Mouse (Mus musculus): ENCODE measurements around the gene Tsx.
"Not testable (repeated sequence)": the region's sequence is repeated elsewhere in the genome, so short reads cannot be mapped to it uniquely, and the experiment has no call there.

Gene Tsx

DNA sequence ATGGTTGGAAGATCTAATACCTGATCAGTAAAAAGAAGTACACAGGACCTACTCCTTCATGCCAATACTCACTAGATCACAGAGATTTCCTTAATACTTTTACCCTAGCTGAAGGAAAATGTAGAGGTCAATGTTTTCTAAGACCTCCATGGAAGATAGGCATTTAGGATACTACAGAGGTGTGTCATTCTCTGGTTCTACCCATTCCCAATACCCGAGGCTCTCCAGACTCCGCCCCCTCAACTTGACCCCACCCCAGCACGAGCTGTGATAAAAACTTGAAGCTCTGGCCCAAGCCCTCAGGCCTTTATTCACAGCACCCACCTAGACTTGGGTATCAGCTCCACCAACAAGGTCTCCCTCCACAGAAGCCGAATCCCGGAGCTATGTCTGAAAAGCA, at the start of gene Tsx:
Gene Tsx (plus strand): TSS at position 301 of the 400 bp plus-strand sequence.
- no peak for DNase-seq

DNA sequence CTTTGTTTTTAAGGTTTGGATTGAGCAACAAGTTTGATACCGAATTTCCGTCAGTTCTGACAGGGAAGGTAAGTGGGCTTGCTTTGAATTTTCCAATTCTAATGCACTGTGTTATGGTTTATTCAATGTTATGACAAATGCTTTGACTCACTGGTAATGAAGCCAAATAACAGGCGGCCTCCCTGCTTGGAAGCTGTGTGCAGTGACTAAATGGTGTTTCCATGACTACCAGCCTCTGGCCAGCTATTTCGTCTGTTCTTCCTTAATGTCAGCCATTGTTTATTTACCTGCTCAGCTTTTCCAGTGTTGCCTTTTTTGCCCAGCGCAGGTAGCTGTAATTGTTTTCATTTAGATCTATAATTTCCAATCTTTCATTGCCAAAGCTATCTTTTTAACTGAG, 48.1 kb upstream of the Tsx start:
- no peak for DNase-seq

DNA sequence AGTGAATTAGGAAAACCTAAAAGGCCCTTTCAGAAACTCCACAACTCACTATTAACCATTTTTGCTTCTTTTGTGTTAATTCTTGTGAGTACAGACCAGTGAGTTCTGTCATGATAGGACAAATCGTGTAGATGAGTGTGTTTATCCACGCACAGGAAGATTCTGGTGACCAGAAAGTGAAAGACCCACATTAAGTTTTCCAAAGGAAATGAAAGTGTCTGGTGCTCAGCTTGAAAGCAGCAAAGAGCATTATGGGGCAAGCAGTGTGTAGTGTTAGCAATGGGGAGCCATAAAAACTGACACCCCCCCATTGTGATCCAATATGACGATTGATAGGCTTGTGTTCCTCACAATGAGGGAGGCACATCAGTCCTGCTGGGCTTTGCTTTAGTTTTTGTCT, 45.6 kb upstream of the Tsx start:
- DNase-seq = no peak

DNA sequence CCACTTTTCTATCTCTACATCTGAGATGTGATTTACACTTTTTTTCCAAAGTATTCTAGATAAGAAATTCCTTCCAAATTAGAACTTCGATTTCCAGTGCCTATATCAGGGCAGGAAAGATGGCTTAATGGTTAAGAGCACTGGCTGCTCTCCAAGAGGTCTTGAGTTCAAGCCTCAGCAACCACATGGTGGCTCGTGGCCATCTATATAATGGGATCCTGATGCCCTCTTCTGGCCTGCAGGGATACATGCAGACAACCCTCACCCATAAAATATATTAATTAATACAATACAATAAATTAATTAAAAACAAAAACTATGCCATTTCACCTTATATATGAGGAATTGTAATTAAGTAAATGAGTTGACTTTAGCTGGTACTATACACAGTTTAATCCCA, 43.0 kb upstream of the Tsx start:
- DNase-seq = peak; percentile 20

DNA sequence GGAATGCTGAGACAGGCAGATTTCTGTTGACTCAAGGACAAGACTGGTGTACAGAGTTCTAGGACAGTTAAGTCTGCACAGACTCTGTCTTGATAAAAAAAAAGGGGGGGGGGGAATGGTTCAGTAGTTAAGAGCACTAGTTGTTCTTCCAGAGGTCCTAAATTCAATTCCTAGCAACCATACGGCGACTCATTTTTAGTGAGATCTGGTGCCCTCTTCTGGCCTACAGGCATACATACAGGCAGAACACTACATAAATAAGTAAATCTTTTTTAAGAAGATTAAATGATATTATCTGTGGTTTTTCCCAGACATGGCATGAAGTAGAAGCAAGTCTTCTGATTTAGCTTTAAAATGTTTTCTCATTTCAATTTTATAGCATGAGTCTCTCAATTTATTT, 42.6 kb upstream of the Tsx start:
- DNase-seq = peak; percentile 35

DNA sequence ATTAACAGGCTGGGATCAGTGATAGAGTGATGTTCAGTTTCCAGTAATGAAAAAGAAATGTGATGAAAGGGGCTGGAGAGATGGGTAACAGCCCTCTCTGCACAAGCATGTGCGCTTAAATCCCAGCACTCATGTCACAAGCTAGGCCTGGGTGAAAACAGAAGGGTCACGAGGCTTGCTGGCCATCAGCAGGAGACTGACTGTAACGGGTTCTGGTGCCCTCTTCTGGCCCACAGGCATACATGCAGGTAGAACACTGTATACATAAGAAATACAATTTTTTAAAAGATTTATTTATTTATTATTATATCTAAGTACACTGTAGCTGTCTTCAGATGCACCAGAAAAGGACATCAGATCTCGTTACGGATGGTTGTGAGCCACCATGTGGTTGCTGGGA, 40.0 kb upstream of the Tsx start:
- no peak for DNase-seq

DNA sequence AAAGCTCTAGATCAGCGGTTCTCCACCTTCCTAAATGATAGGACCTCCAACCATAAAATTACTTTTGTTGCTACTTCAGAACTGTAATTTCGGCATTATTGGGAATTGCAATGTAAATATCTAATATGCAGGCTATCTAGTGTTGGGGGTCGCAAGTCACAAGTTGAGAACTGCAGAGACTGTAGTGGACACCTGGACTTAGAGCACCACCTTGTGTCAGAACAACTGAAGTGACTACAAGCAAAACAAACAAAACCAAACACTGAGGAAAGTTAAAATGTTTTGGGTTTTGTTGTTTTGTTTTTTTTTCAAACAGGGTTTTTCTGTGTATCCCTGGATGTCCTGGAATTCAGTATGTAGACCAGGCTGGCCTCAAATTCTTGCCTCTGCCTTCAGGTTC, 29.7 kb upstream of the Tsx start:
- no peak for DNase-seq

DNA sequence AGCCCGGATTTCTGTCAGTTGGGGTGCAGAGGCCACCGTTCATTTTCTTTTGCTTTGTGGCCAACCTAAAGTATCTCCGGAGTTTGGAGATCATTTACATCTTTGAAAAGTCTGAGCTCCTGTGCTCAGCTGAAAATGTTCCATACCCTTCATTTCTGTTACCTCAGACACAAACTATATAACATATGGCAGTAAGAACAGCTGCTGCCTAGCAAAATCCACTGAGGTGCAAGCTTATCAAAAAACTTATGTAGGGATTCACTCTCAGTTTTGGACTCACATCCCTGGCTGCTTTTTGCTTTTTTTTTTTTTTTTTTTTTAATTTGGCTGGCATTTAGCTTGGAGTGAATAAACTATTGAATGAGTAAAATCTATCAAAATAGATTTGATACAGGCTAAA, 26.1 kb upstream of the Tsx start:
- no peak for DNase-seq

DNA sequence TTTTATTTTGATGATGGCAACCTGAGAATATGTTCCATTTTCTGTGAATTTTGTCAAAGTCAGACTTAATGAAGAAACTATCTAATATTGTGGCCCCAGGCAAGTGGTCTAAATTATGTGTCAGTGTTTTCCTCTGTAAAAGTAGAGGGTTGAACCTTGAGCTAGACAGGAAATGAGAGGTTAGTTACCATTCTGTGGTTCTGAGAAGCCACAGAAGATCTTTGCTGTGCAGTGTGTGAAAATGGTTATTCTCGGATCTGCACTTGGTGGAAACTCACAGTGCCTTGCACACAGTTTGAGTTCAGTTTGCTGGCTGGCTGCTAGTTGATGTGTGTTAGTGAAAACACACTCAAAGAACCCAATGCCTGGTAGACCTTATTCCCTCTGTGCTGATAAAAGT, 20.4 kb upstream of the Tsx start:
- DNase-seq = no peak

DNA sequence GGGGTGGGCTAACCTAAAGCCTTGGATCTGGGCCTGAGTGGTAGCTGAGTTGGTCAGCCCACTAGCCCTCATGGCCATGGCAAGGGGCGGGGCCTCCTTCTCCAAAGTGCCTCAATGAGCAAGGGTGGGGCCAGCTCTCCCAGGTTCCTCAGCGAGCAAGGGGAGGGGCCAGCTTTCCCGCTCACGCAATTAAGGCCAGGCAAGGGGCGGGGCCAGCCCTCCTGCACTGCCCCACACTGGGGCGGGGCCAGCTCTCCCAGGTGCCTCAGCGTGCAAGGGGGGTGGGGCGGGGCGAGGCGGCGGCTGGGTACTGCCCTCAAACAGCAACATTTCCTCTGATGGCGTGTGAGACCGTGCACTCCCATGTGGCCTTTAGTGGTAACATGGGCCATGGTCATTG, 9.2 kb upstream of the Tsx start:
- no peak for DNase-seq

DNA sequence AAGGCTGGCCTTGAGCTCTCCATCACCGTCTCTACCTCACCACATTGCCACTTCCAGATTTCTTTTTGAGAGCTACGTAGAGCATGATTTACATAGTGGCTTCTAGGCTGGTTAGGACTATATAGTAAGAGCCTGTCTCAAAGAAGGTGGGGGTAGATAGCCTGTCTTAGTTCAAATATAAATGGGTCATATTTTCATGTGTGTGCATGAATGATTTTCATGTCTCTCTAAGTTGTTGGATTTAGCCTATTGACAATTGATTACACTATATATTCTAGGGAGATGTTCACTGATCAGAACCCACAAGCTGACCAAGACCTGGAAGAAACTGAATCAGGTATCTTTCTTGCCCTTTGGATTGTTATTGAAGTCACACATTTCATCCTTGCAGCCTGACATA, 7.4 kb downstream of the Tsx start, which contains the start of gene Gm26992:
Gene Gm26992 (plus strand): TSS at position 301 of the 400 bp plus-strand sequence.
- DNase-seq = no peak

DNA sequence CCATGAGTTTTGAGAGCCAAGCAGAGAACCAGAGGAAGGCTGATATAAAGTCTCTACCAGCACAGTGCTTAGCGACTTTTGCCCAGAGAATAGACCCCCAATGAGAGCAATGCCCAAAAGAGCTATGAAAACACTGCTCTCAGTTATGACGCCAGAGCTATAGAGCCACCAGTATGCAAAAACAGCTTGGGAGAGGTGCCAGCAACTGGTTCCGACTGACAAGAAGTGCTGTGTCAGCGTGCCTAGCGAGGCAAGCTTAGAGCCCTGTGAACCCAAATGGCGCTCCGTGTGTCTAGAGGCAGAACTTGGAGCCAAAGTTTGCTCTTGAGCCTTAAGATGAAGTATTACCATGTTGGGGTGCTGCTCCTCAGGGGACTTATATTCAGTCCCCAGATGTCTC, 13.4 kb downstream of the Tsx start:
- DNase-seq = no peak

DNA sequence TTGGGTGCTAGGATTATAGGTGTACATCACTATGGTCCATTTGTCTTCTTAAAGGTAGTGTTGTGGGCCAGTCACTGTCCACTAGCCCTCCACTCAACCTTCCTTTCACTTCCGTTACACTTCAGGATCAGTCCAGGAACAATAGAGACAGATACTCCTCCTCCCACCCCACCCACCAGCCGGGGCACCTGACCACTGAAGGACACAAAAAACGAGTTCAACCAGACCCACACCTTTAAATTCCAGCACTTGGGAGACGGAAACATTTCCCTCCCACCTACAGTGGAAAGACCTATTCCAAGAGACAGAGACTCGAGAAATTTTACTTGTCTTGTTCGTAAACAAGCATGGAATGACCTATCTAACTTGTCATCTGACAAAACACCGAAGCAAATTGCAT, 18.0 kb downstream of the Tsx start:
- no peak for DNase-seq

DNA sequence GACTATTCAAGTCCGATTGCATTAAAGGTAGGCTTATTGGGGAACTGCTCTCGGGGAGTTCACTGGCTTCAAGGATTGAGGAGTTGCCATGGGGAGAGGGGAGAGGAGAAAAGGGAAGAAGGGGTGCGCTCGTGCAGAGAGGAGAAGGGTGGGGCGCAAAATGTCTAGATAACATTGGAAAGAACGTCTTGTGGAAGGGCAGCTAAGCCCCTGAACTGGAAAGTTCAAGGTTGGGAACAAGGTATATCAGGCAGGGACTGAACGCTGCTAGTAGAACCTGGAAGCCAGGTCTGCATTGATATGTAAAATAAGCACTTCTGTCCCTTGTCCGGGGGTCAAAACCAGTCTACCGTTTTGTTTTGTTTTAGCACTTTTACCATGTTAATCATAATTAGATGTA, 23.8 kb downstream of the Tsx start:
- DNase-seq = no peak

DNA sequence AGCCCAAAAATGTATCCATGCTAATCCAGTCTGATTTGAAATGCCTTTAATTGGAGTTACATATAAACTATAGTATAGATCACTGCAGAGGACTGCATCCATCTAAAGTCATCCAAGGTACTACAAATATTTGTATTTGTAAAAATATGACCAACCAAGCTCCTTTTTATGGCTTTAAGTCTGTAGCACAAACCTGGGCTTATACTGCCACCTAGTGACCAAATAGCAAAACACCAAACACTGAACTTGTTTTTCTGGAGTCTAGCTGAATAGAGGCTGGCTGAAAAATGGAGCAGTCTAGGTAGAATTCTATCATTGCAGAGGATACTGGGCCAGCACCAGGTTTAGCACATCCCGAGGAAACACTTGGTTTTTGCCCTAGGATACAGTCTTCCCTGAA, 26.5 kb downstream of the Tsx start:
- DNase-seq = peak; percentile 77

DNA sequence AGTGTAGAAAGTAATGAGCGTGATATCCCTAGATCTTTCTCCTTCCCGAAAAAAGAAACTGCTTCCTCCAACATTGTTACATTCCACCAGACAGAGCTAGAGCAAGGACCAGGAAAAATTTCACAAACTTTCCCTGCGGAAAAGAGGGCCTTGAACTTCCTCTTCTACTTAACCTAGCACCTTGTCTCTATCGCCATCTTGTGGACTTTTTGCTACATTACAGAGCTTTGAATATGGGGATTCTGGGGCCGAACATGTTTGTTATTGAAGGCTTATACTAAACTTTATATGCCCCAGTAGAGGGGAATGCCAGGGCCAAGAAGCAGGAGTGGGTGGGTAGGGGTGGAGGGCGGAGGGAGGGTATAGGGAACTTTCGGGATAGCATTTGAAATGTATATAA, 29.5 kb downstream of the Tsx start:
- DNase-seq = peak; percentile 61

DNA sequence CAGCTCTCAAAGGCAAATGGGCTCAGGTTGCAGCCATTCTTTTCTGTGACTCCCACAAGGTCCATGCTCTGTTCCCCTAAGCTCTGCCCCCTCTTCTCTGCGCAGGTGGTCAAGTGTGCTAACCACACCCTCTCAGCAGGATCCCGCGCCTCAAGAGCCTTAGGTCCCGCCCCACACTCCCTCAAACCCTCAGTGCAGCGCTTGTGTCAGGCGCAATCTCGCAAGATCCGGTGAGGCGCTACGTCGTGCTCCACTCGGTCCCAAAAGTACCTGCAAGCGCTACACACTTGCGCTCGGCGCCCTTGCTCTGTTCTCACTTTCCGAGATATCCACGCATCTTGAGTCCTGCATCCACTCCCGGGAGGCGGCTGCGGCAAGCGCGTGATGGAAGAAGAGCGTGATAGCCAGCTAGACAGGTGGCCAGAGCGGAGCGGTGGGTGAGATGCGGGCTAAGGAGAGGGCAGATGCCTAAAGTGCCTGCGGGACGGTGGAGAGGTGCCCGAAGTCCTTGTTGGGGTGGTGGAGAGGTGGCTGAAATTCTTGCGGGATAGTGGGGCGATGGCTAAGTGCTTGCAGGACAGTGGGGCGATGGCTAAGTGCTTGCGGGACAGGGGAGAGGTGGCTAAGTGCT, 33.4 kb downstream of the Tsx start:
- DNase-seq = peak; percentile 68

DNA sequence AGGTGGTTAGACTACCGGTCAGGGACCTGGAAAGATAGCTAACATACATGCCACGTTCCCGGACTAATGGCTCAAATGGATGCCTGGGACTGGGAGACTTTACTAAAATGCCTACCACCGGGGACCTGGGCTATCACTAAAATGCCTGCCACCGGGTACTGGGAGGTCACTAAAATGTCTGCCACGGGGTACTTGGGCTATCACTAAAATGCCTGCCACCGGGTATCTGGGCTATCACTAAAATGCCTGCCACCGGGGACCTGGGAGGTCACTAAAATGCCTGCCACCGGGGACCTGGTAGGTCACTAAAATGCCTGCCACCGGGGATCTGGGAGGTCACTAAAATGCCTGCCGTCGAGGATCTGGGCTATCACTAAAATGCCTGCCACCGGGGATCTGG, 34.2 kb downstream of the Tsx start:
- DNase-seq = not testable (repeated sequence)

DNA sequence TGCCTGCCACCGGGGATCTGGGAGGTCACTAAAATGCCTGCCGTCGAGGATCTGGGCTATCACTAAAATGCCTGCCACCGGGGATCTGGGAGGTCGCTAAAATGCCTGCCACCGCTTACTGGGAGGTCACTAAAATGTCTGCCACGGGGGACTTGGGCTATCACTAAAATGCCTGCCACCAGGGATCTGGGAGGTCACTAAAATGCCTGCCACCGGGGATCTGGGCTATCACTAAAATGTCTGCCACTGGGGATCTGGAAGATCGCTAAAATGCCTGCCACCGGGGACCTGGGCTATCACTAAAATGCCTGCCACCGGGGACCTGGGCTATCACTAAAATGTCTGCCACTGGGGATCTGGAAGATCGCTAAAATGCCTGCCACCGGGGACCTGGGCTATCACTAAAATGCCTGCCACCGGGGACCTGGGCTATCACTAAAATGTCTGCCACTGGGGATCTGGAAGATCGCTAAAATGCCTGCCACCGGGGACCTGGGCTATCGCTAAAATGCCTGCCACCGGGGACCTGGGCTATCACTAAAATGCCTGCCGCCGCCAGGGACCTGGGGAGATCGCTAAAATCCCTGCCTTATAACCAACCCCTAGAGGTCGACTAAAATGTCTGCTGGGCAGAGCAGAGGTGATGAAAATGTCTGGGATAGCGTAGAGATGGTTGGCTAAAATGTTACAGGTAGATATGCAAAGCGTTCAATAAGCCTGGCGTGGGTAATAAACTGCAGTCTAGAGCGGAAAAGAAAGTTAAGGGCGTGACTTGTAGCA, 34.9 kb downstream of the Tsx start:
- not testable (repeated sequence) for DNase-seq

DNA sequence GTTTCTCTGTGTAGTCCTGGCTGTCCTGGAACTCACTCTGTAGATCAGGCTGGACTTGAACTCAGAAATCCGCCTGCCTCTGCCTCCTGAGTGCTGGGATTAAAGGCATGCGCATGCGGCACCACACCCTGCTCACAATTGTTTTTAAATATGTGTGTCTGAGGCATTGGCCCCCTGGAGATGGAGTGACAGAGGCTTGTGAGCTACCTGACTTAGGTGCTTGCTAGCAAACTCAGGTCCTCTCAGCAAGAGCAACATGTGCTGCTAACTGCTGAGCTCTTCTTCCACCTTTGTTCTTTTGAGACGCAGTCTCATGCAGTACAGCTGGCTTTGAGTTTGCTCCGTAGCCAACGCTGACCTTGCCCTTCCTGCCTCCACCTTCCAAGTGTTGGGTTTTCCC, 38.5 kb downstream of the Tsx start:
- DNase-seq = no peak

DNA sequence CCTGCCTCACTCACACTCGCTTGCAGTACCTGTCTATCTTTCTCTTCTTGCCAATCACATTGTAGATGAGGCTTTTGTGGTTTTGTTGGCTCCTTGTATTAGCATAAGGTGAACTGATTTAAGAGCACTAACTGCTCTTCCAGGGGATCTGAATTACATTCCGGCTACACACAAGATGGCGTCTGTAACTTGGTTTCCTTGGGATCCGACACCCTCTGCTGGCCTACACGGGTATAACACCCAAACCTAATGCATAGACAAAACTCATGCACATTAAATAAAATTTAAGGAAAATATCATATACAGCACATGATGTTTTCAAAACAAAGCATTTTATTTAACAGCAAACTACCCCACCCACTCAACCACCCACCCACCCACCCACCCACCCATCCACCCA, 45.8 kb downstream of the Tsx start:
- no peak for DNase-seq

DNA sequence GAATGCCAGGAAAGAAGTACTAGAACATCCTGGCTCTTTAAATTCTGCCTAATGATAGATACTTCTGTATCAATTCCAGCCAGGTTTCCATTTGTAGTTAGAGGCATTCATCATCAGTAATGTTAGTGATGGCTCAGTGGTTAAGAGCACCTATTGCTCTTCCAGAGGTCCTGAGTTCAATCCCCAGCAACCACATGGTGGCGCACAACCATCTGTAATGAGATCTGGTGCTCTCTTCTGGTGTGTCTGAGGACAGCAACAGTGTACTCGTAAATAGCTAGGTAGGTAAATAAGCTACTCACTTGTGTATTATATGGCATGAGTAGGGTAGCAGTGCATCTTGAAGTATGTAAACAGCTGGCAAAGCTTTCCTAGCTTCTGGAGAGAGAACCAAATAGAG, 54.7 kb downstream of the Tsx start:
- DNase-seq = no peak

DNA sequence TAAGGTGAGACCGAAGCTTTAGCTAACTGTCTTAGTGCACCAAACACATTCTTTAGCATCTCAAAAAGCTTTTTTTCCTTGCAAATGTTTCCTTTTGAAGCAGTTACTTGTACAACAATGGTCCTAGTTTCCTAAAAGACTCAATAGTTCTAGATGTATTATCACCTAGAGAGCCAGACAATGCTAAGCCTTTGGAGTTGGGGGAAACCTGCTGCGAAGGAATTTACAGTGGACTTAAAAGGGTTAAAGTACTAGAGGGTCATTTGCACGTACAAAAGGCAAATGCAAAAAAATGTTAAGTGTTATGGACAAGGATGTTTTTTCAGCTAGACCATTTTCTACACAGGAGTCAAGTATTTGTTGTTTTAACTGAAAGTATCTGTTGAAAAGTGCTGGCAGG, 58.1 kb downstream of the Tsx start:
- DNase-seq = no peak
